Mouse (Mus musculus): ENCODE data around the gene Cd59b. TPM values are rescaled to one million over a fixed set of nuclear protein-coding genes. Genes with fewer than 3 reads are reported as not detected.
"Not testable (repeated sequence)": the region's sequence is repeated elsewhere in the genome, so short reads cannot be mapped to it uniquely, and the experiment has no call there.

Gene Cd59b
- polyA plus RNA-seq, 1 experiment: 12.2 TPM

DNA sequence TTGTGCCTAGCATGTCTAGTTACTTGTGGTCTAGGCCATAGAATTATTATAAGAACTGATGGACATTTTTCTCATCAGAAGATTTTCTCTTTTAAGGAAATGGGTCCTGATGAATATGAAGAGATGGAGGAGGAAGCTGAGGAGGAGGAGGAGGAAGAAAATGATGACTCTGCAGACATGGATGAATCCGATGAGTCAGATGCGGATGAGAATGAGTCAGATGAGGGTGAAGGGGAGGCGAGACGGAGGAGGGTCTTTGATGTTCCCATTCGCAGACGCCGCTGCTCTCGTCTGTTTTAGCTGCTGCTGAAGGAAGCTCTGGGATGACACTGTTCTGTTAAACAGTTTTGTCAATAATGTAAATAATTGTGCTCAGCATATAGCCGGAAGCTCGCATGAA is 9.9 kb upstream of the Cd59b start:
- no peak overlapping the region for H3K4me3 ChIP-seq (ENCODE audit: low read depth, low read length)
- H3K36me3 ChIP-seq (ENCODE audit: control insufficient read depth, insufficient read depth, low read length, poor library complexity, severe bottlenecking): no peaks in the 10 kb centered on the region
- no peaks in the 10 kb centered on the region for H3K9me3 ChIP-seq (replicated peaks; ENCODE audit: control insufficient read depth, insufficient read depth, low read length, poor library complexity, severe bottlenecking)
- H3K4me1 ChIP-seq (ENCODE audit: control insufficient read depth, insufficient read depth, low read length): no peaks in the 10 kb centered on the region
- H3K9ac ChIP-seq (ENCODE audit: low read depth, poor library complexity, severe bottlenecking): no peak overlapping the region
- H3K27me3 ChIP-seq (ENCODE audit: control insufficient read depth, insufficient read depth, low read length, poor library complexity, severe bottlenecking): no peaks in the 10 kb centered on the region
- no peak overlapping the region for H3K27ac ChIP-seq (ENCODE audit: insufficient read depth, low read length)
- no peak for TF ChIP-seq EP300 (IDR thresholded peaks at IDR 0.05; ENCODE audit: insufficient read depth, low read depth, low read length)
- no peak for TF ChIP-seq POLR2A (IDR thresholded peaks at IDR 0.05; ENCODE audit: insufficient read depth, low read length)
- no peak for TF ChIP-seq CTCF (IDR thresholded peaks at IDR 0.05; ENCODE audit: low read depth, low read length)

DNA sequence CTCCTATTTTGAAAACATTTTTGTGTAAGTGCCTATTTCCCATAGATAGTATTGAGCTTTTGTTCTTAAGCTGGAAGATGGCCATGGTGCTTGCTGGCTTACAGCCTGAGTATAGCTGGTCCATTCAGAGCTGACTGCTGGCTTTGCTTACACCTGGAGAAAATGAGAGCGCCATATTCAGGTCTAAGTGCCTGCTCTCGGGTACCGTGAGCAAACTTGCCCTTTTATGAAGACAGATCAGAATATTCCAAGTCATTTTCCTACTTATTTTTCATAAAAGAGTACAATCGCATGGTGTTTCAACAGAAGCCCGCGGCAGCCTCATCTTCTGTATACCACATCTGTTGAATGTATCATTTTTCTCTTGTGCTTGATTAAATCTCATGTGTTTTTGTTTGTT is 8.7 kb upstream of the Cd59b start:
- TF ChIP-seq EP300 (IDR thresholded peaks at IDR 0.05; ENCODE audit: insufficient read depth, low read depth, low read length) (no peak), CTCF (IDR thresholded peaks at IDR 0.05; ENCODE audit: low read depth, low read length) (no peak), POLR2A (IDR thresholded peaks at IDR 0.05; ENCODE audit: insufficient read depth, low read length) (no peak)
- no peak overlapping the region for H3K9ac ChIP-seq (ENCODE audit: low read depth, poor library complexity, severe bottlenecking)
- H3K4me1 ChIP-seq (ENCODE audit: control insufficient read depth, insufficient read depth, low read length): no peaks in the 10 kb centered on the region
- no peaks in the 10 kb centered on the region for H3K36me3 ChIP-seq (ENCODE audit: control insufficient read depth, insufficient read depth, low read length, poor library complexity, severe bottlenecking)
- no peak overlapping the region for H3K4me3 ChIP-seq (ENCODE audit: low read depth, low read length)
- H3K27ac ChIP-seq (ENCODE audit: insufficient read depth, low read length): no peak overlapping the region
- no peaks in the 10 kb centered on the region for H3K9me3 ChIP-seq (replicated peaks; ENCODE audit: control insufficient read depth, insufficient read depth, low read length, poor library complexity, severe bottlenecking)
- H3K27me3 ChIP-seq (ENCODE audit: control insufficient read depth, insufficient read depth, low read length, poor library complexity, severe bottlenecking): no peaks in the 10 kb centered on the region

DNA sequence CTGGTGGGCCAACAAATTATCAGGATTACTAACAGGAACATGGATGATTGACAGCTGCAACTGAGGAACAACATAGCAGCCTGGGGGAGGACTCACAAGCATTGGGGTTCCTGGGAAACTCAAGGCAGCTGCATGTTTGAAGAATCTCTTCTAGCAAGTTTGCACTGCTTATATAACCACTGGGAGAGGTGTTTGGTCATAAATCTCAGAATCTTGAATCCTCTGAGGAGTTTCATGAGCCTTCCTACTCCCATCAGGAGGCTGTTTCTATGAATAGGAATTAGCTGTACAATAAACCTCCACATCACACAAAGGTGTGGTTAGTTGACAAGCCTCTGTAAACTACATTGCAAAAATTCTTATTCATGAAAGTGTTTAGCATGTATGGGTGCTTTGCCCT is 7.0 kb upstream of the Cd59b start:
- Histone ChIP-seq H3K27ac (ENCODE audit: insufficient read depth, low read length) (no peak overlapping the region), H3K27me3 (ENCODE audit: control insufficient read depth, insufficient read depth, low read length, poor library complexity, severe bottlenecking) (no peaks in the 10 kb centered on the region), H3K9ac (ENCODE audit: low read depth, poor library complexity, severe bottlenecking) (no peak overlapping the region), H3K4me3 (ENCODE audit: low read depth, low read length) (no peak overlapping the region), H3K9me3 (replicated peaks; ENCODE audit: control insufficient read depth, insufficient read depth, low read length, poor library complexity, severe bottlenecking) (no peaks in the 10 kb centered on the region), H3K4me1 (ENCODE audit: control insufficient read depth, insufficient read depth, low read length) (no peaks in the 10 kb centered on the region), H3K36me3 (ENCODE audit: control insufficient read depth, insufficient read depth, low read length, poor library complexity, severe bottlenecking) (no peaks in the 10 kb centered on the region)
- no peak for TF ChIP-seq CTCF (IDR thresholded peaks at IDR 0.05; ENCODE audit: low read depth, low read length)

DNA sequence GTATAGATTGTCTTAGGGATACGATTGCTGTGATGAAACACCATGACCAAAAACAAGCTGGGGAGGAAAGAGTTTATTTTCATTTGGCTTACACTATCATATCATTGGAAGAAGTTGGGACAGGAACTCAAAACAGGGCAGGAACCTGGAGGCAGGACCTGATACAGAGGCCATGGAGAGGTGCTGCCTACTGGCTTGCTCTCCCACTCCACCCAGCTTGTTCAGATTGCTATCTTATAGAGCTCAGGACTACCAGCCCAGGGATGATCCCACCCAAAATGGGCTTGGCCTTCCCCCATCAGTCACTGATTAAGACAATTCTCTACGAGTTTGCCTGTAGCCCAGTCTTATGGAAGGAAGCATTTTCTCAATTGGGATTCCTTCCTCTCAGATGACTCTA is 5.5 kb upstream of the Cd59b start:
- Histone ChIP-seq H3K4me3 (ENCODE audit: low read depth, low read length) (no peak overlapping the region), H3K36me3 (ENCODE audit: control insufficient read depth, insufficient read depth, low read length, poor library complexity, severe bottlenecking) (no peaks in the 10 kb centered on the region), H3K4me1 (ENCODE audit: control insufficient read depth, insufficient read depth, low read length) (no peaks in the 10 kb centered on the region), H3K9ac (ENCODE audit: low read depth, poor library complexity, severe bottlenecking) (no peak overlapping the region), H3K9me3 (replicated peaks; ENCODE audit: control insufficient read depth, insufficient read depth, low read length, poor library complexity, severe bottlenecking) (no peaks in the 10 kb centered on the region), H3K27me3 (ENCODE audit: control insufficient read depth, insufficient read depth, low read length, poor library complexity, severe bottlenecking) (no peaks in the 10 kb centered on the region), H3K27ac (ENCODE audit: insufficient read depth, low read length) (no peak overlapping the region)
- TF ChIP-seq POLR2A (IDR thresholded peaks at IDR 0.05; ENCODE audit: insufficient read depth, low read length): no peak
- TF ChIP-seq CTCF (IDR thresholded peaks at IDR 0.05; ENCODE audit: low read depth, low read length): no peak
- no peak for TF ChIP-seq EP300 (IDR thresholded peaks at IDR 0.05; ENCODE audit: insufficient read depth, low read depth, low read length)

DNA sequence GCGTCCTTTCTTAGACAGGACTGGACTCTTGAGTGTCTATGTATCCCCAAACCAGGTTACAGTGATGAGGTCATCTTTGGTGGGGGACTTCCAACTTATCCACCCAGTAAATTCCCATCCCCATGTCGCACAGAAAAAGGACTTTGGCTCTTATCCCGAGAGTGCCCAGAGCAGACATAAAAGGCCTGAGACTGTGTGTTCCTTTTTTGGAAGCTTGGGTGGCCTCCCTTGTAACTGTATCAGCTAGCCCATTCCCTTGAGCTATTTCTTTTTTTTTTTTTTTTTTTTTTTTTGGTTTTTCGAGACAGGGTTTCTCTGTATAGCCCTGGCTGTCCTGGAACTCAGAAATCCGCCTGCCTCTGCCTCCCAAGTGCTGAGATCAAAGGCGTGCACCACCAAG is 4.1 kb upstream of the Cd59b start, which contains the start of gene Gm10912:
Gm10912 (plus strand) TSS at position 301 of the 400 bp plus-strand sequence.
- H3K27ac ChIP-seq (ENCODE audit: insufficient read depth, low read length); H3K36me3 ChIP-seq (ENCODE audit: control insufficient read depth, insufficient read depth, low read length, poor library complexity, severe bottlenecking); H3K27me3 ChIP-seq (ENCODE audit: control insufficient read depth, insufficient read depth, low read length, poor library complexity, severe bottlenecking); H3K4me3 ChIP-seq (ENCODE audit: low read depth, low read length); H3K9ac ChIP-seq (ENCODE audit: low read depth, poor library complexity, severe bottlenecking); H3K9me3 ChIP-seq (replicated peaks; ENCODE audit: control insufficient read depth, insufficient read depth, low read length, poor library complexity, severe bottlenecking); H3K4me1 ChIP-seq (ENCODE audit: control insufficient read depth, insufficient read depth, low read length): not testable (repeated sequence)

DNA sequence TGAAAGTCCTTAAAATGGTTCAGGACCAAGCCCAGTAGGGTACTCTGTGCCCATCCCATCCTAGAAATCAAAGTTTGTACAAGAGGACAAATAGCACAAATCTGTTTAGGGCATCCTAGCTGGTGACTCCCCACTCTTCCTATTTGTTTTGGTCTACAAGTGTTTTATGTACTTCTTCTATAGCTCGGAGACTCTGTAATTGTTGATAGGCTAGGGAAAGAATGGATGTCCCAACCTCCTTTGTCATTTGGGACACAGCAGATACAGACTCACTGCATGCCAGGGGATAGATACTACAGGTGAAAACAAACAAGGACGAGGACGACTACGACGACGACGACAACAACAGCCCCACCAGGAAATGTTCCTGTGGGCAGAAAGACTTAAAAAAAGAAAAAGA is 1.2 kb upstream of the Cd59b start, which contains the start of gene Gm10799:
Gm10799 (minus strand) TSS at position 101 of the 400 bp plus-strand sequence.
- H3K9me3 ChIP-seq (replicated peaks; ENCODE audit: control insufficient read depth, insufficient read depth, low read length, poor library complexity, severe bottlenecking); H3K4me1 ChIP-seq (ENCODE audit: control insufficient read depth, insufficient read depth, low read length); H3K27ac ChIP-seq (ENCODE audit: insufficient read depth, low read length); H3K4me3 ChIP-seq (ENCODE audit: low read depth, low read length); H3K27me3 ChIP-seq (ENCODE audit: control insufficient read depth, insufficient read depth, low read length, poor library complexity, severe bottlenecking); H3K36me3 ChIP-seq (ENCODE audit: control insufficient read depth, insufficient read depth, low read length, poor library complexity, severe bottlenecking); H3K9ac ChIP-seq (ENCODE audit: low read depth, poor library complexity, severe bottlenecking): not testable (repeated sequence)

DNA sequence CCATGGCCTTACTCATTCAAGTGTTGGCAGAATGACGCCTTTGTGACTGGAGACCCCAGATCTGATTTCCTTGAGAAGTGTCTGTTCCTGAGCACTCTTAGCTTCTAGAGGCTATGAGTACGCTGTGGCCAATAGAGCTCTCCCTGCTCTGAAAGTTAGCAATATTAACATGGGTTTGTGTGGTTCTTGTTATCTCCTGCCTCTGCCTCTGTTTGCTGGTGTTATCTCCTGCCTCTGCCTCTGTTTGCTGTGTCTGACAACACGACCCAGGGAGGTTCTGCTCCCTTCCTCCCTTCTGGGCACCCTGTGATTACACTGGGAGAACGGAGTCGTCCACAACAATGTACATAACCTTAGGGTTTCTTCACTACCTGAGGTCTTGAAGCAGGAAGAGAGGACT is 8.6 kb downstream of the Cd59b start:
- not testable (repeated sequence) for H3K27me3 ChIP-seq (ENCODE audit: control insufficient read depth, insufficient read depth, low read length, poor library complexity, severe bottlenecking); H3K27ac ChIP-seq (ENCODE audit: insufficient read depth, low read length); H3K36me3 ChIP-seq (ENCODE audit: control insufficient read depth, insufficient read depth, low read length, poor library complexity, severe bottlenecking); H3K9me3 ChIP-seq (replicated peaks; ENCODE audit: control insufficient read depth, insufficient read depth, low read length, poor library complexity, severe bottlenecking); H3K9ac ChIP-seq (ENCODE audit: low read depth, poor library complexity, severe bottlenecking); H3K4me1 ChIP-seq (ENCODE audit: control insufficient read depth, insufficient read depth, low read length); H3K4me3 ChIP-seq (ENCODE audit: low read depth, low read length)

DNA sequence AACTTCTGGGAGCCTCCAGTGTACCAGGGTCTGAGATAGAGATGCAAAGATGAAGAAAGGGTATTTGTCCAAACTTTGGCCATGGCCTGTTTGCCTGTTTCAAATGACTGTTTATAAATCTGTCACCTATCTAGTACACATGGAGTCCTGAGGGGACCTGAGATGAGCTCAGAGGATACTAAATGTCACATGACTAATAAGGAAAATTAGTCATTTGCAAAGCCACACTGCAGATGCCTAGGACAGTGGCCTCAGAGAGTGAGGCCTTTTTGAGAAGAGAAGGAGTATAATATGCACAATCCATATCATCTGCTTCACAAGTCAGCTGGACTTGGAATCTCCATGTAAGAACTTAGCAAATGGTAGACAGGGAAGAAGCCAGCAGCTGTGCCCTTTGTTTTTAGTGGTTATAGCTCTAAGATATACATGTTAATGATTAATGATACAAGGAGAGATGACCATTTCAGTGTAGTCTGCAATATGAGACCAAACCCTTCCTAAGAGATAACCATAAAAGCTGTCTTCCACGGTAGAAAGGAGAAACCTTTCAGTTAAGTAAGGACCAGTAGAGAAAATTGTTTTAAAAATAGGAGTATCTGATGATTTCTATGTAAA is 11.9 kb downstream of the Cd59b start:
- H3K4me3 ChIP-seq (ENCODE audit: low read depth, low read length); H3K9ac ChIP-seq (ENCODE audit: low read depth, poor library complexity, severe bottlenecking); H3K27ac ChIP-seq (ENCODE audit: insufficient read depth, low read length); H3K9me3 ChIP-seq (replicated peaks; ENCODE audit: control insufficient read depth, insufficient read depth, low read length, poor library complexity, severe bottlenecking); H3K4me1 ChIP-seq (ENCODE audit: control insufficient read depth, insufficient read depth, low read length); H3K27me3 ChIP-seq (ENCODE audit: control insufficient read depth, insufficient read depth, low read length, poor library complexity, severe bottlenecking); H3K36me3 ChIP-seq (ENCODE audit: control insufficient read depth, insufficient read depth, low read length, poor library complexity, severe bottlenecking): not testable (repeated sequence)
